Mouse (Mus musculus) liver, embryonic 12.5 days (tissue): ENCODE measurements around the gene Cpd. TPM values are rescaled to one million over a fixed set of nuclear protein-coding genes. Genes with fewer than 3 reads are reported as not detected.
"Not testable (repeated sequence)": the region's sequence is repeated elsewhere in the genome, so short reads cannot be mapped to it uniquely, and the experiment has no call there.

ENCODE experiments used
- ATAC-seq: fragments of 200-750 bp; cut with Nextera tagmentation; 2 replicates; pipeline ENCODE4 v1.8.0; 2017; ENCODE audit warnings: moderate number of reproducible peaks, mild to moderate bottlenecking, moderate library complexity
- H3K27ac ChIP-seq: fragments of 300-500 bp; sonication (generic); 2 replicates; pipeline ENCODE4 v1.5.1; 2016; ENCODE audit warnings: mild to moderate bottlenecking
- H3K27me3 ChIP-seq: fragments of 300-500 bp; sonication (generic); replicated peaks from 2 replicates; pipeline ENCODE4 v1.6.1; 2016; ENCODE audit warnings: mild to moderate bottlenecking, moderate library complexity
- H3K36me3 ChIP-seq: fragments of 300-500 bp; sonication (generic); 2 replicates; pipeline ENCODE4 v1.6.1; 2016; ENCODE audit warnings: mild to moderate bottlenecking, moderate library complexity
- H3K4me1 ChIP-seq: fragments of 300-500 bp; sonication (generic); 2 replicates; pipeline ENCODE4 v1.6.1; 2016
- H3K4me2 ChIP-seq: fragments of 300-500 bp; sonication (generic); 2 replicates; pipeline ENCODE4 v1.6.1; 2016; ENCODE audit warnings: mild to moderate bottlenecking, moderate library complexity
- H3K4me3 ChIP-seq: fragments of 300-500 bp; sonication (generic); 2 replicates; pipeline ENCODE4 v1.5.1; 2016; ENCODE audit warnings: mild to moderate bottlenecking, moderate library complexity
- H3K9ac ChIP-seq: fragments of 300-500 bp; sonication (generic); 2 replicates; pipeline ENCODE4 v1.6.1; 2016; ENCODE audit warnings: mild to moderate bottlenecking, moderate library complexity
- H3K9me3 ChIP-seq: fragments of 300-500 bp; sonication (generic); replicated peaks from 2 replicates; pipeline ENCODE4 v1.6.1; 2016; ENCODE audit warnings: mild to moderate bottlenecking, moderate library complexity
- WGBS: fragments of 180-500 bp; shearing (Covaris S2); methylation state at CpG from one replicate; pipeline ENCODE4 v1.1.7; 2016; ENCODE audit not compliant: insufficient replicate concordance; 5-methylcytosine and 5-hydroxymethylcytosine counted together
- polyA plus RNA-seq: library from polyadenylated mRNA; unstranded; fragments of >200 nt; fragmentation: Nextera tagmentation; extraction: Ambion mirVana; gene quantifications from 2 replicates; pipeline ENCODE4 v1.2.1, GENCODE M21; 2016

Gene Cpd
- polyA plus RNA-seq, 1 experiment from 2014 or later, result 11.3 TPM

DNA sequence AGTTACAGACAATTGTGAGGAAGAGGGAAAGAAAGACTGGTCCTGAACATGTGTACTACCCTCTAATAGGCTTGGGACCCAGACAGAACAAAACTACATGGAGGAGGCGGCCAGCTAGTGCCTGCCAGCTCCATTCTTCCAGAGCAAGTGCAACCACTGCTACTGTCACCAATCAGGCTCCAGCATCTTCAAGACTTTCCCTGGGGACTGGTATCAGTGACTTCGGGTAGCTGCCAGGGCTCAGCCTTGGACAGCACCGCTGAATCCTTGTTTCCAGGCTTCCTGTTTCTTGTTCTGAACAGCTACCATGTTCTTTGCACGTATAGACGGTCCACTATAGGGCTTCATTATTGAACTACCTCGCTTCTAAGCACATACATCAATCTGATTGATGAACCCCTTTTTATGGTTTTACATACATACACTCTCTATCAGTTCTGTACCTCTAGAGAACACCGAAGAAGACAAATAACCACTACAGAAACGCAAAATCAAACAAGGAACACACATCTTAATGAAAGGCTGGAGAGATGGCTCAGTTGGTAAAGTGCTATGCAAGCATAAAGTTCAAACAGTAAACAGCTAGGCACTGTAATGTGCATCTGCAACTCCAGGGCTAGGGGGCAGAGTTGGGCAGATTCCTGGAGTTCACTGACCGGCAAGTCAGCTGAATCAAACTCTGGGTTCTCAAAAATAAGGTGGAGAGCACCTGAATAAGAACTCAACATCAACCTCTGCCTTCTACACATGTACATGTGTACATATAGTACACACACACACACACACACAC, 35.9 kb downstream of the Cpd start:
- Histone ChIP-seq H3K4me3 (no peak overlapping the region), H3K4me1 (no peaks in the 10 kb centered on the region), H3K27me3 (no peaks in the 10 kb centered on the region), H3K27ac (no peak overlapping the region), H3K36me3 (peaks cover 64% of the 10 kb centered on the region), H3K9ac (no peak overlapping the region), H3K4me2 (no peak overlapping the region), H3K9me3 (no peaks in the 10 kb centered on the region)
- WGBS, result 78% methylated on average over 9 of the region's 9 CpGs
- no peak for ATAC-seq

DNA sequence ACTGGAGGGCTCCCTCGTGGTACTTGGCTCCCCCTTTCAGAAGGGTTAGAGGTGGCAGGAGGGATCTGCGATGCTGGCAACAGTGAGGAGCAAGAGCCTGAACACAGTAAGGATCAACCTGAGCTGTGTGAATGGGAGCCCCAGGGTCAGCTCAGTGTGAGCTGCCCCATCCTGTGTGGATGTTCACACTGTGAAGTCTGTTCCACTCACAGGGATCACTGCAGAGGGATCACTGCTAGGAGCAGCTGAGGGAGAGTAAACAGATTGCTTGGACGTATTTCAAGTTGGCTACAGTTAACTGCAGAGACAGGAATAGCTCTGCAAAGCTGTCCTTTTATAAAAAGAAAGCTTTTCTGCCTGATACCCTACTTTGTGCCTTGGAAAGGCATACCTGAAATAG, 37.4 kb downstream of the Cpd start:
- Histone ChIP-seq H3K27me3 (no peaks in the 10 kb centered on the region), H3K27ac (no peak overlapping the region), H3K9me3 (no peaks in the 10 kb centered on the region), H3K4me2 (no peak overlapping the region), H3K9ac (no peak overlapping the region), H3K4me1 (no peaks in the 10 kb centered on the region), H3K4me3 (no peak overlapping the region), H3K36me3 (peaks cover 75% of the 10 kb centered on the region)
- 56% methylated on average over 3 of the region's 3 CpGs for WGBS
- no peak for ATAC-seq

DNA sequence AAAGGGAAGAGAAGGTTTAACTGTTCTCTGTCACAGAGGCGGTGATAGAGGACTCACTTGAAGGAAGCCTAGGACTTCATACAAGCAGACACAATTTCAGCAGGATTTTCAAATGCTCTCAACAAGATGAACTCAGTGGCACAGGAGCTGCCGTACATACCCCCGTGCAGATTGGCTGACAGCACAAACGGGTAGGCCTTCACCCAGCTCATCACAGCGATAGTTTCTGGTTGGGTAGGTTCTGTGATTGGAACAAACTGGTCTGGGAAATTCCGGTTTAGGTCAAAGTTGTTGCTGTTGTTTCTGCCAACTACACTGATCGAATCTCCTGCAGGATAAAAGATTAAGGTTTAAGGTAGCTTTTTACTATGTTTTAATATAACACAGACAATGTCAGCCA, 38.3 kb downstream of the Cpd start:
- 81% methylated on average over 7 of the region's 7 CpGs for WGBS
- no peaks in the 10 kb centered on the region for H3K4me1 ChIP-seq
- H3K27ac ChIP-seq, result no peak overlapping the region
- no peaks in the 10 kb centered on the region for H3K27me3 ChIP-seq
- no peaks in the 10 kb centered on the region for H3K9me3 ChIP-seq
- H3K4me2 ChIP-seq, result no peak overlapping the region
- H3K36me3 ChIP-seq, result peaks cover 76% of the 10 kb centered on the region
- ATAC-seq, result no peak
- H3K4me3 ChIP-seq, result no peak overlapping the region
- no peak overlapping the region for H3K9ac ChIP-seq

DNA sequence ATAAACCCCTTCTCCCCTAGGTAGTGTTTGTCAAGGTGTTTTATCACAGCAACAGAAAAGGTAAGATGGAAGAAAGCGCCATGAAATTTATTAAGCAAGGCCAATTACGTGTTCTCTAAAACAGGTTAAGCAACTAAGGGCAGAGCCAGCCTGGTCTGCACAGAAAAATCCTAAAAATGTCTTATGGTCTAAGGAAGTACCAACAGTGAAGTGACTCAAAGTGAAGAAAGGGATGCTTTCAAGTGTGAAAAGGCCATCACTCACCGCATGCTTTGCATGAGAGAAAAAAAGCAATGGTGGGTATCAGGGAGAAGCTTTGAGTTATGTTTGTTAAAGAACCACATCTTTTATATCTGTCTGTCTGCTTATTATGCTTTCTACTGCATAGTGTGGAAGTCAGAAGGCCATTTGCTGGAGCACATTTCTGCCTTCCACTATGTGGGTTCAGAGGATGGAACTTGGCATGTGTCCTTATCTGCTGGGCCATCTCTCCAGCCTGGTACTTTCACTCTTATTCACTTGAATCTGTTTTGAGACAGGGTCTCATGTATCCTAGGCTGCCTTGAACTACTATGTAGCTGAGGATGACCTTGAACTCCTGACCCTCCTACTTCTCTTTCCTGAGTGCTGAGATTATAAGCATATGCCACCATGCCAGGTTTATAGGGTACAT, 39.7 kb downstream of the Cpd start:
- Histone ChIP-seq H3K4me3 (no peak overlapping the region), H3K9ac (no peak overlapping the region), H3K4me2 (no peak overlapping the region), H3K9me3 (no peaks in the 10 kb centered on the region), H3K36me3 (peaks cover 76% of the 10 kb centered on the region), H3K27ac (no peak overlapping the region), H3K4me1 (no peaks in the 10 kb centered on the region), H3K27me3 (no peaks in the 10 kb centered on the region)
- 80% methylated on average over 3 of the region's 3 CpGs for WGBS
- ATAC-seq, result no peak

GRCm38 (mm10) chr11:76806026-76806425, 40.8 kb downstream of the Cpd start:
- no peaks in the 10 kb centered on the region for H3K27me3 ChIP-seq
- no peak overlapping the region for H3K4me3 ChIP-seq
- H3K4me2 ChIP-seq, result no peak overlapping the region
- no peaks in the 10 kb centered on the region for H3K9me3 ChIP-seq
- WGBS, result 74% methylated on average over 4 of the region's 4 CpGs
- H3K9ac ChIP-seq, result no peak overlapping the region
- H3K27ac ChIP-seq, result no peak overlapping the region
- no peaks in the 10 kb centered on the region for H3K4me1 ChIP-seq
- no peak for ATAC-seq
- peaks cover 80% of the 10 kb centered on the region for H3K36me3 ChIP-seq

- 84% methylated on average over 4 of the region's 4 CpGs for WGBS
- H3K27me3 ChIP-seq, H3K27ac ChIP-seq, H3K4me3 ChIP-seq, H3K9me3 ChIP-seq, H3K9ac ChIP-seq, ATAC-seq, H3K4me2 ChIP-seq, H3K4me1 ChIP-seq: not testable (repeated sequence)
- peaks cover 76% of the 10 kb centered on the region for H3K36me3 ChIP-seq
Measured at GRCm38 (mm10) chr11:76805072-76805471, 41.7 kb downstream of the Cpd start.

GRCm38 (mm10) chr11:76803266-76803665, 43.6 kb downstream of the Cpd start:
- ATAC-seq, result no peak
- Histone ChIP-seq H3K9ac (no peak overlapping the region), H3K9me3 (no peaks in the 10 kb centered on the region), H3K27ac (no peak overlapping the region), H3K36me3 (peaks cover 80% of the 10 kb centered on the region), H3K4me3 (no peak overlapping the region), H3K27me3 (no peaks in the 10 kb centered on the region), H3K4me1 (no peaks in the 10 kb centered on the region), H3K4me2 (no peak overlapping the region)
- 73% methylated on average over 3 of the region's 3 CpGs for WGBS

DNA sequence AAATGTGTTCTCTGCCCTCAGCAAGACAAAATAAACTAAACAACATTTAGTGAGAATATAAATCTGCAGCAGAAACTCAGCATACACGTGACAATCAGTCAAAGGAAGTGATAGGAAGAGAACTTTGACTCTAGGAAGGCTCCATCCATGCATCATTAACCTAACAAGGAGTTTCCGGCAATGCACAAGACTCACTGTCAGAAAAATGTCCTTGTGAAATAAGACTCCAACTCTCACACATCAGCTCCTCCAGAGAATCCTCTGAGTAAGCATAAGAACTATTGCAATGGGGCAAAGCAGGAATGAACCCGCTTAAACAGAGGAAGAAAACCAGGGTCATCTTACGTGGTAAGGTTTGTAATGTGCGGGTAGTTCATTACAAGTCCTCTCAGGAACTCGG, 49.6 kb downstream of the Cpd start:
- no peaks in the 10 kb centered on the region for H3K4me1 ChIP-seq
- H3K9me3 ChIP-seq, result no peaks in the 10 kb centered on the region
- 78% methylated on average over 6 of the region's 6 CpGs for WGBS
- no peak overlapping the region for H3K9ac ChIP-seq
- H3K4me2 ChIP-seq, result no peak overlapping the region
- no peaks in the 10 kb centered on the region for H3K27me3 ChIP-seq
- peaks cover 74% of the 10 kb centered on the region for H3K36me3 ChIP-seq
- no peak for ATAC-seq
- no peak overlapping the region for H3K4me3 ChIP-seq
- H3K27ac ChIP-seq, result no peak overlapping the region

DNA sequence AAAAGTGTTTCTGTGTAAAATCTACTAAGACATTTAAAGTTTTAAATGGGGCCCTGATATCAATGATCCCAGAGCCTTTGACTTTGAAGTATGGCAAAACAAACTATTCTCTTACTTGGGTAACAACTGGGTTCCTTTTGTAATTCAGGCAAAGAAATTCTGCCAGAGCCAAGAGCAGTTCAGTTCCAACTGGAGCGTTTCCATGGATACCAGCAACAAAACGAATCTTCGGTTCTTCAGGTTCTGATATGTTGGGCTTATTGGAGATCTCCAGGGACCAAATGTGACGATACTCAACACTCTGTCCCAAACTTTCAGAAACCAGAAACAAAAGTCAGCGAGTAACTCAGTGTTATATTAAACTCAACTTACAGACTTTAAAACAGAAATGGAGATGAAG, 51.5 kb downstream of the Cpd start:
- no peak overlapping the region for H3K27ac ChIP-seq
- H3K27me3 ChIP-seq, result no peaks in the 10 kb centered on the region
- WGBS, result 82% methylated on average over 5 of the region's 5 CpGs
- H3K36me3 ChIP-seq, result peaks cover 78% of the 10 kb centered on the region
- H3K4me3 ChIP-seq, result no peak overlapping the region
- no peaks in the 10 kb centered on the region for H3K4me1 ChIP-seq
- no peak overlapping the region for H3K4me2 ChIP-seq
- H3K9me3 ChIP-seq, result no peaks in the 10 kb centered on the region
- no peak overlapping the region for H3K9ac ChIP-seq
- ATAC-seq, result no peak

DNA sequence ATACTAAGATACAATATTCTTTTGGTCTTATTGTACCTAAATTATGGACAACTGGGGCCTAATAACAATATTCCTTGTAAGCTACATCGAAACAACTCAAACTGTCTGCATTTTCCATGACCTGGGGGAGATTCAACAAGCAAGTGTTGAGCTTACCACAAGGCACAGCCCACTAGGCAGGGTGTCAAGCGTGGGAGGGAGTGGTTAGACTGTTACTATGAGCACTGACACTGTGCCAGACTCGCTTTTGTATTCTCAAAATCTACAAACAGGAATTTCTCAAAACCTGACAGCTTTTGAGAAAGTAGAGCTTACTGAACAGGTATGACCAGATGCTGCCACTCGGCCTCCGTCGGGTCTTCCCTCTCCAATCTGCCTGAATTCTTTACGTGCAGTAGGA, 55.5 kb downstream of the Cpd start:
- no peak for ATAC-seq
- H3K4me1 ChIP-seq, result no peaks in the 10 kb centered on the region
- H3K4me3 ChIP-seq, result no peak overlapping the region
- no peak overlapping the region for H3K27ac ChIP-seq
- H3K4me2 ChIP-seq, result no peak overlapping the region
- WGBS, result 83% methylated on average over 7 of the region's 7 CpGs
- H3K36me3 ChIP-seq, result peaks cover 67% of the 10 kb centered on the region
- no peak overlapping the region for H3K9ac ChIP-seq
- no peaks in the 10 kb centered on the region for H3K9me3 ChIP-seq
- no peaks in the 10 kb centered on the region for H3K27me3 ChIP-seq

DNA sequence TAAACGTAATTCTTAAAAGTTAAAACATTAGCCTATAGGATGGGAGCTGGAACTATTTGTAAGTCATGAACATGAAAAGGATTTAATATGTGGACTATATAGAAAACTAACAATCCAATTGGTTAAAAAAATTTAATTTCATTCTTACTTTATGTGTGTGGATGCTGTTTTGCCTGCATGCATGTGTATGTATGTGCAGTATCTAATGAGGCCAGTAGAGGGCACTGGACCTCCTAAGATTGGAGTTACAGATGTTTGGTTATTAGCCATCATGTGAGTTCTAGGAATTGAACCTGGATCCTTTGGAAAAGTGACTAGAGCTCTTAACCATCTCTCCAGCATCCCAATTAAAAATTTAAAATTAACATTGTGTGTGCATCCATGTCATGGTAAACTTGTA, 57.6 kb downstream of the Cpd start:
- Histone ChIP-seq H3K36me3 (peaks cover 77% of the 10 kb centered on the region), H3K9me3 (no peaks in the 10 kb centered on the region), H3K27me3 (no peaks in the 10 kb centered on the region), H3K4me3 (no peak overlapping the region), H3K4me2 (no peak overlapping the region), H3K9ac (no peak overlapping the region), H3K27ac (no peak overlapping the region), H3K4me1 (no peaks in the 10 kb centered on the region)
- 95% methylated on average over 1 of the region's 1 CpGs for WGBS
- ATAC-seq, result no peak

GRCm38 (mm10) chr11:76775533-76775932, 71.3 kb downstream of the Cpd start:
- Histone ChIP-seq H3K9me3 (no peaks in the 10 kb centered on the region), H3K27ac (no peak overlapping the region), H3K4me1 (no peaks in the 10 kb centered on the region), H3K27me3 (no peaks in the 10 kb centered on the region), H3K9ac (no peak overlapping the region), H3K4me2 (no peak overlapping the region), H3K4me3 (no peak overlapping the region), H3K36me3 (peaks cover 12% of the 10 kb centered on the region)
- ATAC-seq, result no peak
- 67% methylated on average over 8 of the region's 8 CpGs for WGBS
